Mouse (Mus musculus): ENCODE measurements around the gene Oxld1.

Gene Oxld1

DNA sequence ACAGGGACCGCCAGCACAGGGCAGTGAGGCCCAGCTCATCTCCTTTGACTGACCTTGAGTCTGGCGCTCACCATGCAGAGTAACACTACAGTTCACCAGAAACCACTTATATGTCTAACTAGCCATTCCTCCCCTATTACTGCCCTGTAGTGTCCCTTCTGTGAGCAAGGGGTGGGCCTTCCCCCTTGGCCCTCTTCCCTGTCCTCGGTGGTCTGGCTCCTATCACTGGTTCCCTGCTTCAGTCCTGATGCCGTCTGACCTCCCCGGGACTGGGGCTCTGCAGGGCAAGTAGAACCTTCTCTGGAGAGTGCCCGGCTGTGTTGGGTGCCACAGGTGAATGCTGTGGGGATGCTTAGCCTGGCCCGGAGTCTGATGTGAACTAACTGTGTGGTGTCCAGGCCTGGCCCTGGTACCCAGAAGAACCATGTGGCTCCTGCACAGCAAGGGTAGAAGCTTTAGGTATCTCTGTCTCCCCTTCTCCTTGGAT is 25.6 kb upstream of the Oxld1 start:
- DNase-seq (ENCODE audit: low spot score in 2 of 2) = no peak

GRCm38 (mm10) chr11:120472052-120472451 is 14.2 kb upstream of the Oxld1 start:
- no peak for DNase-seq (ENCODE audit: low spot score in 2 of 2)

GRCm38 (mm10) chr11:120467736-120468092 is 9.8 kb upstream of the Oxld1 start:
- DNase-seq (ENCODE audit: low spot score in 2 of 2) = no peak

GRCm38 (mm10) chr11:120467051-120467735 is 9.3 kb upstream of the Oxld1 start, which contains the start of gene Arl16:
Gene Arl16 (minus strand): TSS chr11:120467607.
- DNase-seq (ENCODE audit: low spot score in 2 of 2) = peak; percentile 92 to 95

GRCm38 (mm10) chr11:120465521-120465920 is 7.7 kb upstream of the Oxld1 start:
- DNase-seq (ENCODE audit: low spot score in 2 of 2) = no peak

DNA sequence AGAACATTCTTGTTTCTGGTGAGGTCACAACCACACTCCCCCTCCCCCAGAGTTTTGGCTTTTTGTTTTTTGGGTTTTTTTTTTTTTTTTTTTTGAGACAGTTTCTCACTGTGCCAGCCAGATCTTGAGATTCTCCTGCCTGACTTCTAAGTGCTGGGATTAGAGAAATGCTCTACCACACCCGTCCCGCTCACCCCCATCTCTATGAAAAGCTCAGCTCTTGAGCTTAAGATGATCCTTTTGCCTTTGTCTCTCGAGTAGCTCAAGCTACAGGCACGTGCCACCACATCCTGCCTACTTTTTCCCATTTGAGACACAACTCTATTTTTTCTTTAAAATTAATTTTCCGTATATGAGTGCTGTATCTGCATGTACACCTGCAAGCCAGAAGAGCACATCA is 6.5 kb upstream of the Oxld1 start:
- no peak for DNase-seq (ENCODE audit: low spot score in 2 of 2)

GRCm38 (mm10) chr11:120463536-120463935 is 5.7 kb upstream of the Oxld1 start:
- DNase-seq (ENCODE audit: low spot score in 2 of 2) = no peak

GRCm38 (mm10) chr11:120458847-120459597 is 1.2 kb upstream of the Oxld1 start:
- no peak for DNase-seq (ENCODE audit: low spot score in 2 of 2)

DNA sequence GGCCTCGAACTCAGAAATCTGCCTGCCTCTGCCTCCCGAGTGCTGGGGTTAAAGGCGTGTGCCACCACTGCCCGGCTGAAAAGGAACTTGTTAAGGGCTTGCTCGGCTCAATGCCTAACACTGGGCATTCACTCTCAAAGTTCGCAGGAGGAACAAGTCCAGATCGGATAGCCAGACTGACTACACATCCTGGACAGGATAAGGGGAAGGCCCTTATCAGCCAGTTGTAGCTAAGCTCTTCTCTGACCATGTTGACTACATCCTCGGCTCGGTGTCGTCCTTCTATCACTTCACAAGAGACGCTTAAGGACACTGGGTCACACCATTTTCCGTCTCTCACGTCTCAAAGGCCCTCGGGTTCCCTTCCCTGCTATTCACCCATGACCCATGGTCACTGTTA is 498 bp downstream of the Oxld1 start:
- no peak for DNase-seq (ENCODE audit: low spot score in 2 of 2)

DNA sequence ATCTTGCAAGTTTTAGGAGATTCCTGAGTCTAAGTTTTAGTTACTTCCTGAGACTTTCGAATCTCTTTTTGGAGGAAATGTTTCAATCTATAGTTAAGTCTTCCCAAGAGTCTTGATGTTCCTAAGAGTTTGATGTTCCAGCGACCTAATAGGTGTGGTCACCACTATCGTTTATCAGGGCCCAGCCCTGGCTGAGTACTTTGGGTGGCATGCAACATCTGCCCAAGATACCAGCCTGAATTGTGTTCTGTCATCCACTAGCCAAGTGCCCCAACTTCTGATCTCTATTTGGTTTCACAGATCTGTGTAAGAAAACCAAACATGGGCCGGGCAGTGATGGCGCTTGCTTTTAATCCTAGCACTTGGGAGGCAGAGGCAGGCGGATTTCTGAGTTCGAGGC is 2.5 kb downstream of the Oxld1 start:
- DNase-seq (ENCODE audit: low spot score in 2 of 2) = no peak

- no peak for DNase-seq (ENCODE audit: low spot score in 2 of 2)
These were observed 2.9 kb downstream of the Oxld1 start for GRCm38 (mm10) chr11:120454965-120455364.

GRCm38 (mm10) chr11:120453306-120453705 is 4.6 kb downstream of the Oxld1 start, which contains the start of gene Pde6g:
Gene Pde6g (minus strand): TSS chr11:120453500.
- DNase-seq (ENCODE audit: low spot score in 2 of 2) = no peak

DNA sequence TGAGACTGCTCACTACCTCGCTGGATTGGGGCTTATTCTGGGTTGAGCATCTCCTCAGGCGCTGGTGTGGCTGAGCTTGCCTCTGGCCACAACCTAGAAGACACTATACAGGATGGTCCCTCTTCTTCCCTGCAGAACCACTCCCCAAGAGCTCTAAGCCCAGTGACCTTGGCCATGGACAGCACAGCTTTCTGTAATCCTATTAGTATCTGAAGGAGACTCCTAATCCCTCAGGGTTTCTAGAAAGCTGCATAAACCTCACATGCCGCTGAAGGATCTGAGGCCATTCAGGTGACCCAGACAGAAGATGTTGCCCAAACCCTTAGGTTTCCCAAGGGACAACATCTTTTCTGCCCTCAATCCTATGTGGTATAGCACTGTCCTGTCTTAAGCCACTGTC is 5.6 kb downstream of the Oxld1 start:
- DNase-seq (ENCODE audit: low spot score in 2 of 2) = no peak

DNA sequence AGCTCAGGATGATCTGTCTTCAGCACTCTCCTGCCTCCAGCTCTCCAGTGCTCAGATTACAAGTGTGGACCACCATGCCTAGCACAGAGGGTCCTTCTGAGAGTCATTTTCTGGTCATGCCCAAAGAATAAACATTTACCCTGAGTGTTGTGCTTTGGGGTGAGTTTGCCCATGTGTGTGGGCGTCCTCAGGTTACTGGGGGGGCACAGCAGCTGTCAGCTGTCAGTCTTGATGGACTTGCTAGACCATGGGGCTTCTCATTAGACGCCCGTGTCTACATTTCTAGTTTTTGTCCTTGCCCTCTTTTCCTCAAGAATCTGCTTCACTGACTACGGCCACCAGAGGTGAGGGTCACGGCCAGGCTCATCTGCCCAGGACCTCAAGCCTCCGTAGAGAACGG is 10.7 kb downstream of the Oxld1 start:
- no peak for DNase-seq (ENCODE audit: low spot score in 2 of 2)

DNA sequence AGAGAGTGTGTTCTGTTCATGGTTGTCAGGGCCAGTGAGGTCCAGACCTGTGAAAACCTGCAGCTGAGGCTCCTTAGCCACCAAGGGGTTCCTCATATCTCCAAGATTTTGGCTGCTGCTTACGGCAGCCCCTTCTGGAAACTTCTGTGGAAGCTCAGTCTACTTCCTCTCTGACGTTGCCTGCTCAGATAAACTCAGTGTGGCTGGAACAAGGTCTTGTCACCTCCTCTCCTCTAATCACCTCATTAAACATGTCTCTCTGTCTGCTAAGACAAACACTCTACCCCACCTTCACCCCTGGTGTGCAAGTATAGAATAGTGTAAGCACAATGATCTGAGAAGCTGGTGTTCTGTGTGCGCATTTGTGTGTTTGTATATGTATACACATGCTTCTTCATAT is 12.4 kb downstream of the Oxld1 start:
- no peak for DNase-seq (ENCODE audit: low spot score in 2 of 2)

GRCm38 (mm10) chr11:120444106-120444505 is 13.8 kb downstream of the Oxld1 start:
- no peak for DNase-seq (ENCODE audit: low spot score in 2 of 2)

DNA sequence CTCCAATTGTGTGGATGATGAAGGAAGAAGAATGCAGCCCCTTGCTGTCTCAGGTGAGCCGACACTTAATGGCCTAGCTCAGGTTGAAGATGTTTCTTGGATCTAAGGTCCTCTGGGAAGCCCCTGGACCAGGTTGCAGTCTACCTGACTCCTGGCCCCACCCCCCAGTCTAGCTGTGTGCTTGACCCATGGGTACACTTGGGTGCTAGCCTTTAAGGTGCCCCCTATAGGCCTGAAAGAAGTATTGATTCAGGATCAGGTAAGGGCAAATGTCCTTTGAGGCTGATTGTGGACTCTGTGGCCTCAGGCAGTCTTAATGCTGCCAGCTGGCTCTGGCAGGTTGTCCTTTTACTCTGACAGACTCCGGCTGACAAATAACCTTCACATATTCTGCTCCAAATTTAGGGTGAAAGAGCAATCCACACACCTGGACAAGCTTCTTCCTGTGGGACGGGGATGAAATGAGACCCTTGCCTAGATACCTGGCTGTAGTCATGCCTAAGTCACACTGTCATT is 15.0 kb downstream of the Oxld1 start:
- DNase-seq (ENCODE audit: low spot score in 2 of 2) = no peak

- DNase-seq (ENCODE audit: low spot score in 2 of 2) = no peak
These were observed 15.5 kb downstream of the Oxld1 start, which contains the start of gene Tspan10 for GRCm38 (mm10) chr11:120442344-120442743. Gene Tspan10 (plus strand): TSS chr11:120442644.

DNA sequence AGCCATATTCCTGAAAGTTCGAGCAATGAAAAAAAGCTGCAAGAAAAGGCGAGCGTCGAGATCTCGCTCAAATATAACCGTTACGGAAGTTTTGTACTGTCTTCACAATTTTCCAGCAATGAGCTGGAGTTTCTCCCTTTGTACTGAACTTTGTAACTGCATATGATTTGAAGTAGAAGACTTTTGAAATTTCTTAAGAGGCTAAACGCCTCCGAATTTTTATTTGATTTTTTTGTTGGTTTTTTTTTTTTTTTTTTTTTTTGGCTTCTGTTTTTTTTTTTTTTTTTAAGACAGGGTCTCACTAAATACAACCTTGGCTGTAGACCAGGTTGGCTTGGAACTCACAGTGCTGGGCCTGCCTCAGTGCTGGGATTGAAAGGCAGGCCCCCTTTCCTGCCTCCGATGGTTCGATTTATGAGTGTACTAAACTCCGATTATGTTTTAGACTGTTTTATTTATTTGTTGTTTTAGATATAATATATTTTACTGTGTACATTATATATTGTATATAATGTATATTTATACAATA is 19.9 kb downstream of the Oxld1 start:
- no peak for DNase-seq (ENCODE audit: low spot score in 2 of 2)

- peak; percentile 45 to 80 for DNase-seq (ENCODE audit: low spot score in 2 of 2)
These were observed 20.6 kb downstream of the Oxld1 start, which contains the start of gene Nploc4 for GRCm38 (mm10) chr11:120437152-120437856. Gene Nploc4 (minus strand): TSS chr11:120437708.

DNA sequence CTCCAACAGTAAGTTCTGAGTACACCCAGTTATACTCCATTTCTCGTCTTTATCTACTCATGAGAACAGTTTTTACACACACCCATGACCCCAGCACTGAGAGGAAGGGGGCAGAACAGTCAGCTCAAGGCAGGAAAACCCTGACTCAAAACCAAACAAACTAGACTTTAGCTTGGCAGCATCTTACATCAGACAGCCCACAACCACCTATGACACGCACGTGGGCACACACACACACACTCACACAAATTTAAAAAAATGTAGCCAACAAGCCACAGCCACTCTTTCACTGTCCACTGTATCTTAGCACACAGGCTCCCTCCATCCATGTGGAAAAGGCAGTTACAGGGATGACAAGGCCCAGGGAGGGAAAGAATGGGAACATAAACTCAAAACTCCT is 31.1 kb downstream of the Oxld1 start:
- DNase-seq (ENCODE audit: low spot score in 2 of 2) = no peak

Data from left cerebral cortex, adult 9 months (tissue).